Mouse (Mus musculus) spleen, adult 2 months (tissue): ENCODE data around the gene Ak1.
A peak's percentile ranks its signal among the peaks of the same experiment; 100 is the strongest.

ENCODE experiments used
- CTCF ChIP-seq: fragments of 200-500 bp; IDR thresholded peaks from 2 replicates; pipeline ENCODE4 v1.5.1; 2011; ENCODE audit warnings: mild to moderate bottlenecking, inconsistent platforms; ENCODE audit not compliant: insufficient read depth, insufficient read length, insufficient replicate concordance; ENCODE audit errors: extremely low read depth
- POLR2A ChIP-seq: fragments of 200-500 bp; IDR thresholded peaks from 2 replicates; pipeline ENCODE4 v1.6.1; 2011; ENCODE audit warnings: low read depth, low read length, inconsistent platforms

GRCm38 (mm10) chr2:32602600-32603054 is 18.9 kb upstream of the Ak1 start:
- no peak for TF ChIP-seq POLR2A
- TF ChIP-seq CTCF = peak; percentile 84
